Mouse (Mus musculus) ES-Bruce4 (cell line): Measurements from ENCODE around the gene Slc43a2. TPM values are rescaled to one million over a fixed set of nuclear protein-coding genes. Genes with fewer than 3 reads are reported as not detected.

Experiments used
- H3K27ac ChIP-seq: 2 replicates; pipeline ENCODE4 v1.5.1; 2012; ENCODE audit warnings: low read length, inconsistent platforms; ENCODE audit not compliant: insufficient read depth
- H3K27me3 ChIP-seq: 2 replicates; pipeline ENCODE4 v1.6.1; 2012; ENCODE audit warnings: mild to moderate bottlenecking, low read length, inconsistent platforms; ENCODE audit not compliant: control insufficient read depth, poor library complexity, insufficient read depth, severe bottlenecking
- H3K36me3 ChIP-seq: 2 replicates; pipeline ENCODE4 v1.6.1; 2012; ENCODE audit warnings: inconsistent platforms, mild to moderate bottlenecking, low read length, moderate library complexity; ENCODE audit not compliant: control insufficient read depth, poor library complexity, insufficient read depth, severe bottlenecking
- H3K4me1 ChIP-seq: one replicate; pipeline ENCODE4 v1.8.1; 2011; ENCODE audit warnings: low read length; ENCODE audit not compliant: control insufficient read depth, insufficient read depth
- H3K4me3 ChIP-seq: 2 replicates; pipeline ENCODE4 v1.5.1; 2011; ENCODE audit warnings: low read depth, mild to moderate bottlenecking, low read length
- H3K9ac ChIP-seq: 2 replicates; pipeline ENCODE4 v1.6.1; 2012; ENCODE audit warnings: low read depth, mild to moderate bottlenecking, inconsistent platforms; ENCODE audit not compliant: poor library complexity, severe bottlenecking
- H3K9me3 ChIP-seq: replicated peaks from 2 replicates; pipeline ENCODE4 v1.6.1; 2012; ENCODE audit warnings: mild to moderate bottlenecking, low read length, inconsistent platforms; ENCODE audit not compliant: control insufficient read depth, poor library complexity, insufficient read depth, severe bottlenecking
- CTCF ChIP-seq: IDR thresholded peaks from one replicate; pipeline ENCODE4 v1.8.1; 2011; ENCODE audit warnings: low read depth, low read length
- EP300 ChIP-seq: IDR thresholded peaks from 2 replicates; pipeline ENCODE4 v1.6.1; 2011; ENCODE audit warnings: low read depth, low read length; ENCODE audit not compliant: insufficient read depth
- POLR2A ChIP-seq: IDR thresholded peaks from one replicate; pipeline ENCODE4 v1.8.1; 2011; ENCODE audit warnings: low read length; ENCODE audit not compliant: insufficient read depth
- polyA plus RNA-seq: library from polyadenylated mRNA; stranded (reverse); fragments of >200 nt; gene quantifications from 2 replicates; pipeline ENCODE4 v1.2.4, GENCODE M21; 2011; ENCODE audit warnings: low read depth; ENCODE audit not compliant: missing spikeins, insufficient read depth, insufficient read length

The Slc43a2 gene
- polyA plus RNA-seq, 1 experiment: 11.3 TPM

DNA sequence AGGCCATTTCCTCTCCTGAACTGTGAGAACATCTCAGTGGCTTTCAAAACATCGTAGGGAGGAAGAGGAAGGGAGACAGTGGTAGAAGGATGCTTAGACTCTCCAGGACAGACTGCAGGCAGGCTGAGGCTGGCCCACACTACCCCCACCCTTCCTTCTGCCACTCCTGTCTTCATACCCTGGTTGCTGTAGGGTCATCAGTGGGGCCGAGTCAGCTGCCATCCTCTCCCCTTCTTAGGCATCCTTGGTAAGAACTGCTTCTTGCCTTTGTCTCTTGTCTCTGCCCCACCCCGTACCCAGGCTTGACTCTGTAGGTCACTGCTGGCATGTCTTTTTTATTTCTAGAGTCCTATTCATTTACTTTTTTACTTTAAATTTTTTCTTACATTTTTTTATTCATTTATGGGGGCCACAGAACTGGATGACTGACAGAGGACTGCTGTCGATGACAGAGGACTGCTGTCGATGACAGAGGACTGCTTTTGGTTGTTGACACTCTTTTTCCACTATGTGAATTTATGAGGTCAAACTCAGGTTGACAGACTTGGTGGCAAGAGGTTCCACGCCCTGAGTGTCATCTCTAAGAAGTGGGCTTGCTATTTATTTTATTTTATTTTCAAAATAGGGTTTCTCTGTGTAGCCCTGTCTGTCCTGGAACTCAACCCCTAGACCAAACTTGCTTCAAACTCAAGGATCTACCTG, 2.0 kb downstream of the Slc43a2 start:
- H3K9me3 ChIP-seq: no peaks in the 10 kb centered on the region
- H3K4me3 ChIP-seq: no peak overlapping the region
- H3K36me3 ChIP-seq: no peaks in the 10 kb centered on the region
- TF ChIP-seq EP300 (no peak), CTCF (no peak), POLR2A (no peak)
- H3K9ac ChIP-seq: no peak overlapping the region
- H3K4me1 ChIP-seq: peaks cover 2% of the 10 kb centered on the region
- no peak overlapping the region for H3K27ac ChIP-seq
- H3K27me3 ChIP-seq: no peaks in the 10 kb centered on the region

DNA sequence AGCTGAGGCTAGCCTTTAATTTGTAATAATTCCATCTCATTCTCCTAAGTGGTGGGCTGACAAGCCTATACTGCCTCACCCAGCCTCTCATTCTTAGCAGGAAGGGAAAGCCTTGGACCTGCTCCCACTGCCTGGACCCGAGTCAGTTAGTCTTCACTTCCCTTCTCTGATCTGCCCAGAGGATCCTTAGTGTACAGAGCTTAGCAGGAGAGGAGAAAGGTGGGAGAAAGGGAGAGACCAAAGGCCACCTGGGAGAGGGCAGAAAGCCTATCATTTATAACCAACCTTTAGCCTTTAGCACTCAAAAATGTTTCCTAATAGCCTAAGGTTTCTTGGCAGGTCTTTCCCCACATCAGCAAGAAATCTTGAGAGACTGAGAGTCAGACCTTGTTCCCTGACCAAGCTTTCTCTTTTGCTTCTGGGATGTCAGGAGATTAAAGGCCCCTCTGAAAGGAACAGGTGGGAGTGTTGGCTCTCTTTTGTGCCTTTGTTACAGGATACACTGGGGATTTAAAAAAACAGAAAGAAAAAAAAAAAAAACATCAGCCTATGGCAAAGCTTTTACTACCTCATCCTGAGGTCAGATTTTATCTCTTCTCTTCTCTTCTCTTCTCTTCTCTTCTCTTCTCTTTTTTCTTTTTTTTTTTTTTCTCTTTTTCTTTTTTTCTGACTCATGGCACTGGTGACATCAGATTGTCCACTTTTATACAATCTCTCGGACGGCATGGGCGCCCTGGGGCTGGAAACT, 3.0 kb downstream of the Slc43a2 start:
- Histone ChIP-seq H3K9me3 (no peaks in the 10 kb centered on the region), H3K9ac (no peak overlapping the region), H3K4me1 (peaks cover 2% of the 10 kb centered on the region), H3K27me3 (no peaks in the 10 kb centered on the region), H3K36me3 (no peaks in the 10 kb centered on the region), H3K27ac (no peak overlapping the region), H3K4me3 (no peak overlapping the region)
- TF ChIP-seq CTCF (no peak), EP300 (no peak), POLR2A (no peak)

DNA sequence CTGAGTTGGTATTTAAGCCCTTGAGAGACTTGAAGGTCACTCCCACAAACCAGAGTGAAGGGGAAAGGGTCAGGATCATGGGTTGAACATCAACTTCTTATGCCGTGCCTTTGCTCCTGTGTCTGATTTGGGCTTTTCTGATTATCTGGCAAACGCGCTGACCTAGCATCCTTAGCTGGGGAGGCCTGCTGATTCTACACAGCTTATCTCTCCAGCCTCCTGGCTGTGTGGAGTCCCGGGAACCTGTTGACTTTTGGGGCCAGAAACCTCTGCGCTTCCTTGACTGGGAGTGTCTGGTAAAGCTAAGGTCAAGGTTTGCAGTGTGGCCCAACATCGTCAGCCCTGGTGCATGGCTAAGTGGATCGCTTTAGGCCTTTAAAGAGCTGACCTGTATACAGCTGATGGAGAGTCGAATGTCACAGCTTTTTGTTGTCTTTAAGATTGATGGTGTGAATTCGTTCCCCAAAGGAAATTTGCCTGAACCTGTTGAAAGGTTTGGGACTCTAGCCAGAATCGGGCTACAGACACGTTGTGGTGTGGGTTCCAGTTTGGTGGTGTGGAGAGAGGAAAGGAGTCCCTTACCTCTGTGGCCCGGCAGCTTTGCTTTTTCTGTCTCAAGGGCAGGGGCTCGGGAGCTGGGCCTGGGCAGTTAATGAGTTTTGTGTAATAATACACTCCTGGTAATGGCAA, 3.8 kb downstream of the Slc43a2 start:
- peaks cover 2% of the 10 kb centered on the region for H3K4me1 ChIP-seq
- H3K9me3 ChIP-seq: no peaks in the 10 kb centered on the region
- H3K27ac ChIP-seq: no peak overlapping the region
- H3K36me3 ChIP-seq: no peaks in the 10 kb centered on the region
- H3K4me3 ChIP-seq: no peak overlapping the region
- H3K27me3 ChIP-seq: no peaks in the 10 kb centered on the region
- no peak for TF ChIP-seq POLR2A
- no peak overlapping the region for H3K9ac ChIP-seq

DNA sequence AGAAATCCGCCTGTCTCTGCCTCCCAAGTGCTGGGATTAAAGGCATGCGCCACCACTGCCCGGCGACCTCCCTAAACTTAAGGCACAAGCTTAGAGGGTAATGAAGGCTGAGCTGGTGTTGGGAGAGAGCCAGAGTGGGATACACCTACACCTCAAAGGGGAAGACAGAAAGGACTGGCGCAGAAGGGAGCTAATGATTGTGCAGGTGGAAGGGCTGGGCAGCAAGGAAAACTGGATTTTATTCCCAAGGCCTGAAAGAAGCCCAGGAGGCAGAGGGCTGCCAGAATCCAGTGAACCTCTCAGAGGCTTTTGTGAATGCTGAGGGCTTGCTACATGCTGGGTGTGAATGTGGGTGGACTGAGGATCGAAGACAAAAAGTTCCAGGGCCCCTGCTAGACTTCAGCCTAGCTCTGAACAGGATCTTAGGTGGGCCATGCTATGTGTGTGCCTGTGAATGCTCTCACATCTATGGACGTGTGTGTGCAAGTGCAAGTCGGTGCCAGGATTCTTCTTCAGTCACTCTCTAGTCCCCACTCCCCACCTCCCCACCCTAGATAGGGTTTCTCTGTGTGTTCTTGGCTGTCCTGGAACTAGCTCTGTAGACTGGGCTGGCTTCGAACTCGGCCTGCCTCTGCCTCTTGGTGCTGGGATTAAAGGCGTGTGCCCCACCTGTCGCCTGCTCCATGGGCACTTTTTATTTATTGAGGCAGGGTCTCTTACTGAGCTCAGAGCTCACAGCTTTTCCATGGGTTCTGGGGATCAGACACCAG, 4.9 kb downstream of the Slc43a2 start:
- TF ChIP-seq POLR2A (no peak), CTCF (no peak), EP300 (no peak)
- Histone ChIP-seq H3K36me3 (no peaks in the 10 kb centered on the region), H3K27me3 (no peaks in the 10 kb centered on the region), H3K27ac (no peak overlapping the region), H3K9ac (no peak overlapping the region), H3K9me3 (no peaks in the 10 kb centered on the region), H3K4me1 (peaks cover 2% of the 10 kb centered on the region), H3K4me3 (no peak overlapping the region)

DNA sequence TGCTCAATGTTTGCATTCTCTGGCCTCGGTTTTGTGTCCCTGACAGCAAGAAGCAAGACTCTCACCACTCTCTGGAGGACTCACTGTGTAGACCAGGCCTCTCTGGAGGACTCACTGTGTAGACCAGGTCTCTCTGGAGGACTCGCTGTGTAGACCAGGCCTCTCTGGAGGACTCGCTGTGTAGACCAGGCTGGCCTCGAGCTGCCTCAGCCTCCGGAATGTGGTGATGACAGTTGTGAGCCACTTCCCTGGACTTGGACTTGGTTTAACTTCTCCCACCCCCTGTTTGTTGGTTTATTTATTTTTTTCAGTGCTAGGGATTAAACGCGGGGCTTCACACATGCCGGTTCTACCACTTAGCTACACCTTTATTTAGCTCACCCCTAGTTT, 5.5 kb downstream of the Slc43a2 start:
- Histone ChIP-seq H3K4me1 (peaks cover 2% of the 10 kb centered on the region), H3K27me3 (no peaks in the 10 kb centered on the region), H3K9ac (no peak overlapping the region), H3K4me3 (no peak overlapping the region), H3K36me3 (no peaks in the 10 kb centered on the region), H3K9me3 (no peaks in the 10 kb centered on the region), H3K27ac (no peak overlapping the region)
- TF ChIP-seq POLR2A (no peak), EP300 (no peak), CTCF (no peak)
